In the genomic region with DNA sequence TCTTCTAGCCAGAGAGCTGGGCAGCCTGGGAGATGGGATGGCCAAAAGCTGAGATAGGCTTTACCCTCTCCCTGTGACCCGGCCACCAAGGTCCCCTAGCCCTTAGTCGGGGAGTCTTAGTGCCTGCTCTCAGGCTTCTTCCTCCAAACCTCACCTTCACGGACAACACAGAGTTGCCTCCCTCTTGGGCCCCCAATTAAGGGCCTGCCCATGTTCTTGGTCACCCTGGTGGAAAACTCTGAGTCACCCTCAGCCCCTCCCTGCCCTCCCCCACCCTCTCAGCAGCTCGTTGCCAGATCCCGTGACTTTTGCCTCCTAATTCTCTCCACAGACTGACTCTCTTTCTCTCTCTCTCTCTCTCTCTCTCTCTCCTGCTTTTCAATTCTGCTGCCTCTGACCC, we compare ENCODE assay signal across 12 mouse cellular contexts. TPM values are rescaled to one million over a fixed set of nuclear protein-coding genes. Genes with fewer than 3 reads are reported as not detected.
A peak's percentile ranks its signal among the peaks of the same experiment; 100 is the strongest.
DNase-seq lines count a peak whose midpoint lies in the region; ATAC-seq and TF ChIP-seq lines count a peak whose summit lies in the region.
"Had no signal": no experiment of that assay in that cellular context is flagged by ENCODE, and none has a peak within 500 bp of the region (broad histone marks: within the 10 kb centered on the region; RNA-seq: fewer than 3 reads in every experiment).

No protein-coding gene starts in this region.

- TF ChIP-seq POLR2A in heart, adult 2 months (IDR thresholded peaks at IDR 0.05; ENCODE audit: insufficient read depth, low read depth, low read length) = no peak
- TF ChIP-seq POLR2A in CH12.LX (IDR thresholded peaks at IDR 0.05; ENCODE audit: low read depth, low read length) = no peak

- no peak for TF ChIP-seq CTCF in heart, adult 2 months (IDR thresholded peaks at IDR 0.05)
- no peak for TF ChIP-seq CTCF in CH12.LX (conservative IDR thresholded peaks at IDR 0.05 in 1 of 2, IDR thresholded peaks at IDR 0.05 in 1 of 2; ENCODE audit: low read depth in 2 of 2, low read length in 2 of 2)

- no peaks in the 10 kb centered on the region for H3K79me2 ChIP-seq in heart, adult 2 months (replicated peaks; ENCODE audit: control insufficient read depth, insufficient read depth, low read length)
- H3K79me2 ChIP-seq in CH12.LX (replicated peaks; ENCODE audit: control insufficient read depth, extremely low read depth, insufficient read depth, poor library complexity, severe bottlenecking) = no peaks in the 10 kb centered on the region

- no peaks in the 10 kb centered on the region for H3K27me3 ChIP-seq in heart, adult 2 months (ENCODE audit: control insufficient read depth, insufficient read depth, low read length)
- no peaks in the 10 kb centered on the region for H3K27me3 ChIP-seq in kidney, embryonic 16.5 days (ENCODE audit: insufficient read depth, low read length)
- no peaks in the 10 kb centered on the region for H3K27me3 ChIP-seq in CH12.LX (replicated peaks)
- H3K27me3 ChIP-seq in limb, embryonic 10.5 days (ENCODE audit: low read depth, poor library complexity, severe bottlenecking) = no peaks in the 10 kb centered on the region
- H3K27me3 ChIP-seq: forebrain, embryonic 15.5 days had no signal

- no peak for TF ChIP-seq RAD21 in CH12.LX (IDR thresholded peaks at IDR 0.05; ENCODE audit: low read depth, low read length)

- no peak overlapping the region for H3K4me2 ChIP-seq in kidney, embryonic 16.5 days (replicated peaks; ENCODE audit: low read depth, low read length)
- no peak overlapping the region for H3K4me2 ChIP-seq in CH12.LX (ENCODE audit: insufficient read depth, low read depth, poor library complexity, severe bottlenecking)
- H3K4me2 ChIP-seq: forebrain, embryonic 15.5 days; hindbrain, embryonic 14.5 days had no signal

- H3K4me3 ChIP-seq in heart, adult 2 months = no peak overlapping the region
- H3K4me3 ChIP-seq in kidney, embryonic 16.5 days (ENCODE audit: low read length) = no peak overlapping the region
- no peak overlapping the region for H3K4me3 ChIP-seq in CH12.LX (replicated peaks in 1 of 3; ENCODE audit: low read depth in 2 of 3, low read length in 2 of 3, poor library complexity in 1 of 3)
- H3K4me3 ChIP-seq in limb, embryonic 10.5 days = no peak overlapping the region
- H3K4me3 ChIP-seq: forebrain, embryonic 15.5 days had no signal

- intact Hi-C loops in heart, adult 2 months (cut with DNase I) = loop anchor here (1.0 kb wide), 1 partner anchor 41 kb away; the partner anchor contains the start of gene Rufy4

- no peak for ATAC-seq in kidney, embryonic 16.5 days (ENCODE audit: low FRiP score, low TSS enrichment)
- no peak for ATAC-seq in granulocyte monocyte progenitor cell, adult 5-6 weeks (replicated peaks; ENCODE audit: poor library complexity, severe bottlenecking)
- ATAC-seq: CD4-positive, CD25-positive, alpha-beta regulatory T cell, adult 4 months; forebrain, embryonic 15.5 days had no signal

- in situ Hi-C loops in CH12.LX (cut with MboI; ENCODE audit: low pct_ligation_motif_present, low pct_unique_long_range_greater_than_20kb, low sequenced_read_pairs) = no loop called here

- H3K27ac ChIP-seq in heart, adult 2 months = peak overlapping the region; percentile 75
- peak overlapping the region; percentile 71 for H3K27ac ChIP-seq in kidney, embryonic 16.5 days (ENCODE audit: low read length)
- H3K27ac ChIP-seq in CH12.LX (ENCODE audit: insufficient read depth, low read depth) = no peak overlapping the region
- H3K27ac ChIP-seq in limb, embryonic 10.5 days = peak overlapping the region; percentile 68
- H3K27ac ChIP-seq: forebrain, embryonic 15.5 days; hindbrain, embryonic 14.5 days; liver, embryonic 14.5 days had no signal

- peaks cover 6% of the 10 kb centered on the region for H3K36me3 ChIP-seq in heart, adult 2 months (ENCODE audit: control insufficient read depth, insufficient read depth, low read length)
- H3K36me3 ChIP-seq in kidney, embryonic 16.5 days (ENCODE audit: insufficient read depth, low read length) = no peaks in the 10 kb centered on the region
- H3K36me3 ChIP-seq in CH12.LX (replicated peaks in 1 of 2; ENCODE audit: control insufficient read depth in 1 of 2, insufficient read depth in 1 of 2, low read length in 1 of 2) = no peaks in the 10 kb centered on the region
- 0 out of 2 replicates have a peak, but pooled peaks cover 19% of the 10 kb centered on the region for H3K36me3 ChIP-seq in limb, embryonic 10.5 days
- H3K36me3 ChIP-seq: forebrain, embryonic 15.5 days had no signal

- no peaks in the 10 kb centered on the region for H3K9me3 ChIP-seq in kidney, embryonic 16.5 days (ENCODE audit: low read length)
- no peaks in the 10 kb centered on the region for H3K9me3 ChIP-seq in CH12.LX (replicated peaks; ENCODE audit: low read length)
- H3K9me3 ChIP-seq in limb, embryonic 10.5 days (replicated peaks) = no peaks in the 10 kb centered on the region
- H3K9me3 ChIP-seq: forebrain, embryonic 15.5 days had no signal

- no peak overlapping the region for H3K9ac ChIP-seq in heart, adult 2 months (ENCODE audit: low read depth, low read length)
- no peak overlapping the region; the same call in 1 of the 2 replicates for H3K9ac ChIP-seq in kidney, embryonic 16.5 days (replicated peaks; ENCODE audit: low read length)
- no peak overlapping the region for H3K9ac ChIP-seq in CH12.LX (ENCODE audit: insufficient read depth, low read depth)
- H3K9ac ChIP-seq: forebrain, embryonic 15.5 days; hindbrain, embryonic 14.5 days; liver, embryonic 14.5 days had no signal

- DNase-seq in heart, adult 2 months = no peak
- DNase-seq in heart, adult 8-10 months (ENCODE audit: low spot score) = no peak
- no peak for DNase-seq in kidney, postnatal 25 days
- peak; percentile 45 for DNase-seq in CH12.LX (ENCODE audit: extremely low read depth)
- no peak for DNase-seq in limb, embryonic 10.5 days (ENCODE audit: low spot score)
- no peak for DNase-seq in frontal cortex, postnatal 10 days (ENCODE audit: low spot score in 2 of 2)

- dilution Hi-C loops in CH12.LX (cut with MboI; ENCODE audit: extremely low pct_ligation_motif_present, extremely low pct_unique_long_range_greater_than_20kb, low sequenced_read_pairs) = no loop called here

- peaks cover 29% of the 10 kb centered on the region for H3K4me1 ChIP-seq in heart, adult 2 months (ENCODE audit: control insufficient read depth, insufficient read depth, low read length)
- H3K4me1 ChIP-seq in kidney, embryonic 16.5 days (ENCODE audit: insufficient read depth, low read length) = peaks cover 34% of the 10 kb centered on the region
- H3K4me1 ChIP-seq in CH12.LX (ENCODE audit: control insufficient read depth in 1 of 2, insufficient read depth in 2 of 2) = peaks cover 15 to 74% of the 10 kb centered on the region in 2 experiments
- peaks cover 73% of the 10 kb centered on the region for H3K4me1 ChIP-seq in limb, embryonic 10.5 days
- H3K4me1 ChIP-seq: forebrain, embryonic 15.5 days had no signal

- 0 out of 2 replicates have a peak, but pooled peaks have one; percentile 40 for TF ChIP-seq EP300 in heart, adult 2 months (IDR thresholded peaks at IDR 0.05; ENCODE audit: insufficient read depth, low read depth, low read length)
- no peak for TF ChIP-seq EP300 in CH12.LX (IDR thresholded peaks at IDR 0.05; ENCODE audit: low read length)

- 21% methylated on average over 5 of the region's 5 CpGs for WGBS in heart, adult 2 months
- WGBS in kidney, embryonic 16.5 days = 40% methylated on average over 5 of the region's 5 CpGs
- WGBS in limb, embryonic 10.5 days = 49% methylated on average over 5 of the region's 5 CpGs

TF ChIP-seq in CH12.LX, 34 proteins besides CTCF, POLR2A, EP300 and RAD21:
- TF ChIP-seq MAZ (IDR thresholded peaks at IDR 0.05; ENCODE audit: low read depth, low read length) = 0 out of 2 replicates have a peak, but pooled peaks have one; percentile 8
- TF ChIP-seq TCF12 (IDR thresholded peaks at IDR 0.05; ENCODE audit: low read depth, low read length) = no peak
- TF ChIP-seq BHLHE40 (IDR thresholded peaks at IDR 0.05; ENCODE audit: low read depth, low read length) = peak; percentile 77

RNA-seq across cellular contexts. Expression of gene Tns1, which starts 39.5 kb away (rescaled TPM):
- total RNA-seq in heart, adult 2 months (2021) = 100 to 1,000 TPM; 629 to 748 TPM
- 329 and 365 TPM in 2 replicates for polyA plus RNA-seq in heart, adult 2 months (2012; rRNA removed)
- 100 to 1,000 TPM; 733 to 828 (median 798) TPM for total RNA-seq in heart, adult 8-10 months (2022)
- 77.3 and 78.3 TPM in 2 replicates for polyA plus RNA-seq in kidney, embryonic 16.5 days (2015; fragmentation: Nextera tagmentation; extraction: Ambion mirVana)
- total RNA-seq in CH12.LX (2012; rRNA removed) (0.89 and 1.0 TPM in 2 replicates), CH12.LX (2014; rRNA removed) (0.40 and 0.89 TPM in 2 replicates)
- 2.5 and 3.6 TPM in 2 replicates for polyA plus RNA-seq in CH12.LX (2012; ENCODE audit: insufficient read length, low read depth)
- 38.6 and 46.7 TPM in 2 replicates for polyA plus RNA-seq in limb, embryonic 10.5 days (2016; fragmentation: Nextera tagmentation; extraction: Ambion mirVana)
- 10.9 and 29.0 TPM in 2 replicates for total RNA-seq in granulocyte monocyte progenitor cell, adult 5-6 weeks (2014; fragmentation: Nextera tagmentation)
- total RNA-seq in granulocyte monocyte progenitor cell, adult 5-6 weeks (2017) = 3.0 and 4.7 TPM in 2 replicates

RNA-seq across cellular contexts. Expression of gene Rufy4, which starts 40.6 kb away (rescaled TPM):
- total RNA-seq in heart, adult 2 months (2021) = 1 to 10 TPM; 1.1 to 1.2 TPM
- polyA plus RNA-seq in heart, adult 2 months (2012; rRNA removed) = 0.59 and 1.0 TPM in 2 replicates
- 1 to 10 TPM in 3 of 4 experiments, under 1 TPM in 1; 0.52 to 1.8 (median 1.3) TPM for total RNA-seq in heart, adult 8-10 months (2022)
- 0.22 and 0.32 TPM in 2 replicates for polyA plus RNA-seq in kidney, embryonic 16.5 days (2015; fragmentation: Nextera tagmentation; extraction: Ambion mirVana)
- not detected in 2 replicates for total RNA-seq in CH12.LX (2012; rRNA removed)
- not detected in 2 replicates for total RNA-seq in CH12.LX (2014; rRNA removed)
- not detected in 2 replicates for polyA plus RNA-seq in CH12.LX (2012; ENCODE audit: insufficient read length, low read depth)
- polyA plus RNA-seq in limb, embryonic 10.5 days (2016; fragmentation: Nextera tagmentation; extraction: Ambion mirVana) = 0.08 and 0.13 TPM in 2 replicates
- total RNA-seq in granulocyte monocyte progenitor cell, adult 5-6 weeks (2014; fragmentation: Nextera tagmentation) = 1.4 and 2.0 TPM in 2 replicates
- 0.30 TPM in 1 of 2 replicates, not detected in the other for total RNA-seq in granulocyte monocyte progenitor cell, adult 5-6 weeks (2017)
- polyA plus RNA-seq: CD4-positive, CD25-positive, alpha-beta regulatory T cell, adult 4 months had no signal

Comparison
In these comparisons a context has a peak if more than half of its experiments do, and no peak if none do; other contexts are left out.
1. RNA of gene Tns1, which starts 39.5 kb away (total RNA-seq): 733 to 828 TPM in heart, adult 8-10 months and 629 to 748 TPM in heart, adult 2 months; 3.0 to 29.0 TPM in granulocyte monocyte progenitor cell, adult 5-6 weeks and 0.40 to 1.0 TPM in CH12.LX; every median in the first group is over 10 times any median in the second.